Mouse (Mus musculus): ENCODE measurements around the gene Ppp1cc.

DNA sequence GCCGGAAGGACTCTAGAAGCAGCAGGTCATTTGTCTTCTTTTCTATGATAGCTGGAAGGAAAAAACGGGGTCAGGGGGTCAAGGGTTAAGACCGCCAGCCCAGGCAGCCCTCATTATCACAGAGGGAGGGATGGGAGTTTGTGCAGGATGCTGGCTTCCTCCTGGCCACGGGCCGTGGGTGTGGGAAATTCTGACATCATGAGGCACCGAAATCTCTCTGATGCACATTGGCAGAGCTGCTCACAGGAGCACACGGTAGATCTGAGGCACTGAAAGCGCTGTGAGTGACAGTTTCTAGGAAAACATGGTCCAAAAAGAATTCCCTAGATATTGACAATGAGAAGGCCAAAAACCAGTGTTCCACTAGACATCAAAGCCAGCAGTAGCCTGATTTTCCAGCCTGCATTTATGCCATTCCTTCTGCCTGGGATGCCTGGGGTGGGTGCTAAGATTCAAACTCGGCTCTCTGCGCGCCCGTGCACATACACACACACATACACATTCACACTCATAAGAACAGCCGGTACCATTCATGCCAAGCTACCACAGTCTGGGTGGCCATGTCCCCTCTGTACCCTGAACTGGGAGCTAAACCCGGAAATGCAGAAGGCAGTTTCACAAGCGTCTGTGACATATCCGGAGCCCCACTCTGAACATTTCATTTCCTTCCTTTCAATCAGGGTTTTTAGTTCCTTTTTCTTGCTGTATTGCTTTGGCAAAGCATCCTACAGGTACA is 48.6 kb upstream of the Ppp1cc start:
- TF ChIP-seq CTCF (IDR thresholded peaks at IDR 0.05) (no peak), EP300 (IDR thresholded peaks at IDR 0.05) (no peak)

Measured in lung, postnatal 0 days (tissue).